ENCODE assay signal across 25 mouse cellular contexts in the genomic region with DNA sequence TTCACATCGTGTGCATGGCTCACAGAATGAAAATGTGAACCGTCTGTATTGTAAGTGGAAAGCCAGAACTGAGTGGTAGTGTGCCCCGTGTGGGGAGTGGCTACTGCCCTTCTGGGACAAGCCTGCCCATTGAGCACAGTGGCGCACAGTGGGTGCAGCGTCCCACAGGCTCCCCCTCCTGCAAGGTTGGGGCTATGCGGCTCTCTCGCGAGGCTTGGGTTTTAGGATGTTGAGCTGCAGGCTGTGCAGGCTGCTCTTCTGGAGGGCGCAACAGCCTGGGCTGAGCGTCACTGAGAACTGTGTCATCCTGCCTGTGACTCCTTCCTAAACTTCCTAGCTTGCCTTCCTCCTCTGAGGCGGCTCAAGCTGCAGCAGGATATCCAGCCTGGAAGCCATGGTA.
DNase-seq lines count a peak whose midpoint lies in the region; ATAC-seq and TF ChIP-seq lines count a peak whose summit lies in the region.
"Had no signal": no experiment of that assay in that cellular context is flagged by ENCODE, and none has a peak within 500 bp of the region (broad histone marks: within the 10 kb centered on the region; RNA-seq: fewer than 3 reads in every experiment).

No protein-coding gene starts in this region.

- ATAC-seq in forebrain, embryonic 11.5 days (replicated peaks; ENCODE audit: low FRiP score) = 0 out of 2 replicates have a peak, but pooled peaks have one; percentile 7
- ATAC-seq in forebrain, postnatal 0 days = no peak
- no peak for ATAC-seq in liver, embryonic 14.5 days (ENCODE audit: insufficient read depth)
- ATAC-seq in liver, postnatal 0 days = no peak
- ATAC-seq in monocyte, adult 5-6 weeks (replicated peaks; ENCODE audit: insufficient number of reproducible peaks, low FRiP score, low TSS enrichment, poor library complexity, severe bottlenecking) = no peak
- ATAC-seq: activated CD4-positive, CD25-positive, alpha-beta regulatory T cell, adult 4 months; hindbrain, embryonic 16.5 days; intestine, postnatal 0 days had no signal

- H3K27me3 ChIP-seq in forebrain, embryonic 11.5 days (ENCODE audit: control insufficient read depth, insufficient read depth, low read length) = no peaks in the 10 kb centered on the region
- no peaks in the 10 kb centered on the region for H3K27me3 ChIP-seq in forebrain, postnatal 0 days (ENCODE audit: insufficient read depth, low read length)
- no peaks in the 10 kb centered on the region for H3K27me3 ChIP-seq in liver, embryonic 14.5 days (ENCODE audit: control insufficient read depth, insufficient read depth, low read length)
- H3K27me3 ChIP-seq in liver, postnatal 0 days (ENCODE audit: insufficient read depth, low read length) = no peaks in the 10 kb centered on the region
- H3K27me3 ChIP-seq: embryonic facial prominence, embryonic 13.5 days; limb, embryonic 12.5 days; megakaryocyte, embryonic 14.5 days; neural tube, embryonic 12.5 days had no signal

- H3K27ac ChIP-seq in forebrain, embryonic 11.5 days (ENCODE audit: low read depth, low read length) = no peak overlapping the region
- no peak overlapping the region for H3K27ac ChIP-seq in forebrain, postnatal 0 days (ENCODE audit: low read depth, low read length)
- H3K27ac ChIP-seq in liver, embryonic 14.5 days = no peak overlapping the region
- no peak overlapping the region for H3K27ac ChIP-seq in liver, postnatal 0 days (ENCODE audit: low read depth)
- H3K27ac ChIP-seq: embryonic facial prominence, embryonic 13.5 days; heart, embryonic 10.5 days; limb, embryonic 12.5 days; neural tube, embryonic 12.5 days had no signal

- no peak overlapping the region for H3K4me2 ChIP-seq in forebrain, embryonic 11.5 days (ENCODE audit: low read depth, low read length, severe bottlenecking)
- no peak overlapping the region for H3K4me2 ChIP-seq in forebrain, postnatal 0 days (ENCODE audit: low read depth)
- H3K4me2 ChIP-seq in liver, embryonic 14.5 days (ENCODE audit: low read depth) = no peak overlapping the region
- H3K4me2 ChIP-seq in liver, postnatal 0 days (ENCODE audit: low read depth, low read length) = no peak overlapping the region
- H3K4me2 ChIP-seq: embryonic facial prominence, embryonic 13.5 days; limb, embryonic 12.5 days; liver, embryonic 11.5 days; neural tube, embryonic 12.5 days had no signal

- no peak for TF ChIP-seq EP300 in liver, embryonic 14.5 days (IDR thresholded peaks at IDR 0.05; ENCODE audit: low read depth)
- TF ChIP-seq EP300 in liver, postnatal 0 days (IDR thresholded peaks at IDR 0.05; ENCODE audit: low read depth) = no peak

- H3K36me3 ChIP-seq in forebrain, embryonic 11.5 days (ENCODE audit: control insufficient read depth, insufficient read depth, low read length) = no peaks in the 10 kb centered on the region
- H3K36me3 ChIP-seq in forebrain, postnatal 0 days (ENCODE audit: insufficient read depth) = peaks cover 37% of the 10 kb centered on the region
- H3K36me3 ChIP-seq in liver, embryonic 14.5 days (replicated peaks; ENCODE audit: control insufficient read depth, insufficient read depth, low read depth) = no peaks in the 10 kb centered on the region
- H3K36me3 ChIP-seq in liver, postnatal 0 days (replicated peaks; ENCODE audit: insufficient read depth, low read length) = no peaks in the 10 kb centered on the region; the same call in 1 of the 2 replicates

- H3K4me1 ChIP-seq in forebrain, embryonic 11.5 days (replicated peaks; ENCODE audit: control insufficient read depth, insufficient read depth, low read length) = peaks cover 6% of the 10 kb centered on the region; the same call in 1 of the 2 replicates
- H3K4me1 ChIP-seq in forebrain, postnatal 0 days (ENCODE audit: insufficient read depth) = no peaks in the 10 kb centered on the region
- peaks cover 0 to 10% of the 10 kb centered on the region in 2 experiments; a peak in 2 of 4 replicates for H3K4me1 ChIP-seq in liver, embryonic 14.5 days (replicated peaks; ENCODE audit: control insufficient read depth in 2 of 2, insufficient read depth in 2 of 2, low read length in 1 of 2)
- H3K4me1 ChIP-seq in liver, postnatal 0 days (ENCODE audit: insufficient read depth) = no peaks in the 10 kb centered on the region
- H3K4me1 ChIP-seq: embryonic facial prominence, embryonic 13.5 days had no signal

- no peak for TF ChIP-seq CTCF in forebrain, postnatal 0 days (IDR thresholded peaks at IDR 0.05; ENCODE audit: low read depth)
- TF ChIP-seq CTCF in liver, embryonic 14.5 days (IDR thresholded peaks at IDR 0.05; ENCODE audit: low read depth) = 0 out of 2 replicates have a peak, but pooled peaks have one; percentile 2
- TF ChIP-seq CTCF in liver, postnatal 0 days (IDR thresholded peaks at IDR 0.05; ENCODE audit: low read depth) = no peak

- H3K4me3 ChIP-seq in forebrain, embryonic 11.5 days (ENCODE audit: low read depth, low read length) = no peak overlapping the region
- H3K4me3 ChIP-seq in forebrain, postnatal 0 days (ENCODE audit: low read depth, low read length) = no peak overlapping the region
- no peak overlapping the region for H3K4me3 ChIP-seq in liver, embryonic 14.5 days (ENCODE audit: insufficient read depth in 1 of 2, low read depth in 2 of 2, low read length in 2 of 2)
- H3K4me3 ChIP-seq in liver, postnatal 0 days (ENCODE audit: low read depth, low read length) = no peak overlapping the region
- H3K4me3 ChIP-seq: embryonic facial prominence, embryonic 13.5 days; heart, embryonic 10.5 days; limb, embryonic 12.5 days; megakaryocyte, embryonic 14.5 days; neural tube, embryonic 12.5 days had no signal

- 87% methylated on average over 11 of the region's 11 CpGs for WGBS in forebrain, embryonic 11.5 days
- 91% methylated on average over 11 of the region's 11 CpGs for WGBS in forebrain, postnatal 0 days
- WGBS in liver, embryonic 14.5 days (ENCODE audit: insufficient replicate concordance) = 78% methylated on average over 11 of the region's 11 CpGs
- WGBS in liver, postnatal 0 days (ENCODE audit: insufficient replicate concordance) = 84% methylated on average over 11 of the region's 11 CpGs

- no peaks in the 10 kb centered on the region for H3K9me3 ChIP-seq in forebrain, embryonic 11.5 days (ENCODE audit: control insufficient read depth, low read length)
- no peaks in the 10 kb centered on the region for H3K9me3 ChIP-seq in forebrain, postnatal 0 days (ENCODE audit: low read length)
- H3K9me3 ChIP-seq in liver, embryonic 14.5 days (ENCODE audit: control insufficient read depth, low read length) = no peaks in the 10 kb centered on the region
- no peaks in the 10 kb centered on the region for H3K9me3 ChIP-seq in liver, postnatal 0 days (ENCODE audit: low read length)
- H3K9me3 ChIP-seq: embryonic facial prominence, embryonic 13.5 days; heart, embryonic 10.5 days; limb, embryonic 12.5 days; megakaryocyte, embryonic 14.5 days; neural tube, embryonic 12.5 days had no signal

- no peak overlapping the region for H3K9ac ChIP-seq in forebrain, embryonic 11.5 days (ENCODE audit: low read length)
- no peak overlapping the region for H3K9ac ChIP-seq in forebrain, postnatal 0 days
- H3K9ac ChIP-seq in liver, embryonic 14.5 days (replicated peaks) = no peak overlapping the region
- H3K9ac ChIP-seq in liver, postnatal 0 days (replicated peaks) = no peak overlapping the region
- H3K9ac ChIP-seq: embryonic facial prominence, embryonic 13.5 days; limb, embryonic 12.5 days; neural tube, embryonic 12.5 days had no signal

- peak; percentile 42 for DNase-seq in forebrain, embryonic 11.5 days (ENCODE audit: low spot score)
- DNase-seq in forebrain, postnatal 0 days = no peak
- DNase-seq in liver, embryonic 14.5 days (ENCODE audit: low read depth in 3 of 3, low spot score in 3 of 3) = no peak
- DNase-seq in liver, postnatal 0 days = no peak
- peak; percentile 35 for DNase-seq in thymus, postnatal 4 days
- no peak for DNase-seq in thymus, postnatal 25 days
- no peak for DNase-seq in embryo, embryonic 10.5 days (ENCODE audit: low spot score)
- DNase-seq: adrenal gland, adult 8-10 months; cerebellum, adult 18-20 months; cerebellum, postnatal 14 days; kidney, postnatal 25 days; lung, adult 2 months; right cerebral cortex, postnatal 25 days; spleen, adult 18-20 months; thymus, adult 18-20 months had no signal

Comparison
In these comparisons a context has a peak if more than half of its experiments do, and no peak if none do; other contexts are left out.
1. DNase-seq: peak in forebrain, embryonic 11.5 days (single experiment) and thymus, postnatal 4 days (single experiment); none in forebrain, postnatal 0 days (single experiment), liver, embryonic 14.5 days (0 of 3), liver, postnatal 0 days (single experiment), thymus, postnatal 25 days (single experiment) and embryo, embryonic 10.5 days (single experiment).